Mouse (Mus musculus): ENCODE data around the gene Vrk3. TPM values are rescaled to one million over a fixed set of nuclear protein-coding genes. Genes with fewer than 3 reads are reported as not detected.
"Not testable (repeated sequence)": the region's sequence is repeated elsewhere in the genome, so short reads cannot be mapped to it uniquely, and the experiment has no call there.

Vrk3 gene
- polyA plus RNA-seq, 1 experiment from 2014 or later, result 36.7 TPM

- Histone ChIP-seq H3K4me3 (no peak overlapping the region), H3K27me3 (no peaks in the 10 kb centered on the region), H3K9me3 (peaks cover 8% of the 10 kb centered on the region; the same call in 1 of the 2 replicates), H3K4me1 (no peaks in the 10 kb centered on the region), H3K9ac (no peak overlapping the region), H3K4me2 (replicated peaks) (no peak overlapping the region), H3K36me3 (no peaks in the 10 kb centered on the region), H3K27ac (no peak overlapping the region)
- WGBS, result 76% methylated on average over 6 of the region's 6 CpGs
- no peak for ATAC-seq (ENCODE audit: insufficient number of reproducible peaks, insufficient read depth, low FRiP score, low TSS enrichment)
Measured at GRCm38 (mm10) chr7:44726343-44726742, 21.9 kb upstream of the Vrk3 start.

- 67% methylated on average over 5 of the region's 5 CpGs for WGBS
- Histone ChIP-seq H3K9me3 (peaks cover 8% of the 10 kb centered on the region; the same call in 1 of the 2 replicates), H3K9ac (no peak overlapping the region), H3K4me3 (no peak overlapping the region), H3K4me1 (no peaks in the 10 kb centered on the region), H3K27me3 (no peaks in the 10 kb centered on the region), H3K36me3 (0 out of 2 replicates have a peak, but pooled peaks cover 3% of the 10 kb centered on the region), H3K27ac (no peak overlapping the region), H3K4me2 (replicated peaks) (no peak overlapping the region)
- no peak for ATAC-seq (ENCODE audit: insufficient number of reproducible peaks, insufficient read depth, low FRiP score, low TSS enrichment)
Measured at GRCm38 (mm10) chr7:44727151-44727550, 21.1 kb upstream of the Vrk3 start.

DNA sequence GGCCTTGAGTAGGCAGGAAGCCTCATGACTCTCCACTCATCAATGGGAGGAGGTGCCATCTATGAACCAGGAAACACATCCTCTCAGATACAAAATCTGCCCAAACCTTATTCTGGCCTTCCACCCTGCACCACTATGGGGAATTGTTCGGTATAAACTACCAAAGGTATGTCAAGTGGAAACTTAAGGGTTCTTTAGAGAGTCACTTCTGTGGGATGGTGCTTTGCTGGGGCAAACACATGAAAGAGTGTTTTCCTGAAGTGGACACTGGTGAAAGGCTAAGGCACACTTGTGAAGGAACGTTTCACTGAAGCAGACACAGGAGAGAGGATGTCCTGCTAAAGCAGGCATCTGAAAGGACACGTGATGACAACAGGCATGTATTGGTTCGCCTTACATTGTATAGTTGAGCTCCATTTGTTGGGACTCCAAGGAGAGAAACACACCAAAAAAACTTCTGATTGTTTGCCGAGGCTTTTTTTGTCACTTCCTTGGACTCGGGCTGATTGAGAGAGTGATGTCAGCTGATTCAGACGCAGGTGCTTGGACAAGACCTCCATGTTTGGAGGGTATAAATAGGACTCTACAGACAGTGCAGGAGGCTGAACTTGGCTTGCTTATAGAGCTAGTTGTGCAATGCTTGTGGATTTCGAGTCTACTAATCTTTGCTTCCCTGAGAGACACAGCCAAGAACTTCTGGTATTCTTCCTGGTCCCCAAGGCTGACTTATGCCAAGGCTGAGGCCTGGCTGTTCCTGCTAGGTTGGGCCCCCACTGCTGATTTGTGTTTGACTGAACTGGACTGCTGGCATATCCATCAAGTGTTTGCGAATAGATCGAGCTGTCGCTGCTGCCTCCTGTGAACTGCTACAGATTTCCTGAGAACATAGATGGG lies 19.9 kb upstream of the Vrk3 start:
- 86% methylated on average over 11 of the region's 11 CpGs for WGBS

GRCm38 (mm10) chr7:44733723-44734122 lies 14.5 kb upstream of the Vrk3 start:
- Histone ChIP-seq H3K36me3 (0 out of 2 replicates have a peak, but pooled peaks cover 4% of the 10 kb centered on the region), H3K4me2 (replicated peaks) (no peak overlapping the region), H3K9me3 (0 out of 2 replicates have a peak, but pooled peaks cover 4% of the 10 kb centered on the region), H3K9ac (no peak overlapping the region), H3K4me3 (no peak overlapping the region), H3K27ac (no peak overlapping the region), H3K4me1 (no peaks in the 10 kb centered on the region), H3K27me3 (no peaks in the 10 kb centered on the region)
- 89% methylated on average over 9 of the region's 9 CpGs for WGBS
- ATAC-seq (ENCODE audit: insufficient number of reproducible peaks, insufficient read depth, low FRiP score, low TSS enrichment), result no peak

More for the DNA sequence above, 19.9 kb upstream of the Vrk3 start:
- Histone ChIP-seq H3K4me1 (no peaks in the 10 kb centered on the region), H3K4me2 (replicated peaks) (no peak overlapping the region), H3K9me3 (peaks cover 8% of the 10 kb centered on the region; the same call in 1 of the 2 replicates), H3K4me3 (no peak overlapping the region), H3K9ac (no peak overlapping the region), H3K27ac (no peak overlapping the region), H3K36me3 (0 out of 2 replicates have a peak, but pooled peaks cover 4% of the 10 kb centered on the region), H3K27me3 (no peaks in the 10 kb centered on the region)
- ATAC-seq (ENCODE audit: insufficient number of reproducible peaks, insufficient read depth, low FRiP score, low TSS enrichment), result no peak

DNA sequence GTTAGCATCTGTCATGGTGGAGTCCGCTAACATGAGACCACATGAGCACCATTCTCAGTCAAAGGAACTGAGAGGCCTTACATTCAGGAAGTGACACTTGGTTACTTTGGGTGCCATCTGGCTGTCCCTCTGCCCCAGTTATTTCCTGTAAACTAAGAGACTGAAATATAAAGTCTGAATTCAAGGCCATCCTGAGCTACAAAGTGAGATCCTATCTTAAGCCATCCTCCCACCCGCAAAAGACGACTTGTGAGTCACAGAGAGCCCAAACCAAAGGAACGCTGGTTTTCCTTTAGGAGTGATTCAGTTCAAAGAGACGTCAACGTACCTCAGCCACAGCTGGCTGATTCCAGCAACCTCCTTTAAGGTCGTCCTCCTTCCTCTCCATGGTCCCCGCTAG lies 6.9 kb upstream of the Vrk3 start:
- ATAC-seq (ENCODE audit: insufficient number of reproducible peaks, insufficient read depth, low FRiP score, low TSS enrichment), result no peak
- WGBS, result 85% methylated on average over 8 of the region's 8 CpGs
- no peak overlapping the region for H3K27ac ChIP-seq

GRCm38 (mm10) chr7:44744270-44744669 lies 3.9 kb upstream of the Vrk3 start:
- no peak overlapping the region for H3K27ac ChIP-seq
- no peaks in the 10 kb centered on the region for H3K27me3 ChIP-seq
- H3K9ac ChIP-seq, result no peak overlapping the region
- H3K36me3 ChIP-seq, result no peaks in the 10 kb centered on the region
- peak overlapping the region; percentile 71 for H3K4me2 ChIP-seq (replicated peaks)
- H3K4me3 ChIP-seq, result peak overlapping the region; percentile 41
- WGBS, result 37% methylated on average over 9 of the region's 9 CpGs
- H3K4me1 ChIP-seq, result peaks cover 11% of the 10 kb centered on the region
- no peak for ATAC-seq (ENCODE audit: insufficient number of reproducible peaks, insufficient read depth, low FRiP score, low TSS enrichment)
- no peaks in the 10 kb centered on the region for H3K9me3 ChIP-seq

More for the DNA sequence above, 6.9 kb upstream of the Vrk3 start:
- no peak overlapping the region for H3K4me3 ChIP-seq
- no peaks in the 10 kb centered on the region for H3K36me3 ChIP-seq
- no peak overlapping the region for H3K4me2 ChIP-seq (replicated peaks)
- H3K4me1 ChIP-seq, result no peaks in the 10 kb centered on the region
- no peaks in the 10 kb centered on the region for H3K9me3 ChIP-seq
- no peaks in the 10 kb centered on the region for H3K27me3 ChIP-seq
- H3K9ac ChIP-seq, result no peak overlapping the region

DNA sequence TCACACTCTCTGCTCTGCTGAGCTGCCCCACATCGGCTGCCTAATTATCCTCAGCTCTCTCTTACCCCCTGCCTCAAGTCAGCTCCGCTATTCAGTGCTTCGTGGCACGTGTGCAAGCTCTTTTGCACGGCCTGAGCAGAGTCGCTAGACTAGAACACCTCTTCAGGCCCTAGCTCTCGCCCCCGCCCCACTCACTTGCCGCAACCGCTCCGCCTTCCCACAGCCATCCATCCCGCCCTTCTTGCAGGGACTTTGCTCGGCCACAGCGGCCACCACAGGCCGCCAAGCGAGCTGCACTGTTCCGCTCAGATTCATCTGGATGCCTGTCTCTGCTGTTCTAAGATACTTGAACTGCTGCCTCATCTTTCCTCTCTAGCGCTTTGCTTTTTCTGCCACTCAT lies 3.1 kb upstream of the Vrk3 start:
- peak; percentile 58 for ATAC-seq (ENCODE audit: insufficient number of reproducible peaks, insufficient read depth, low FRiP score, low TSS enrichment)
- H3K4me1 ChIP-seq, result peaks cover 19% of the 10 kb centered on the region
- H3K9me3 ChIP-seq, result no peaks in the 10 kb centered on the region
- H3K27me3 ChIP-seq, result no peaks in the 10 kb centered on the region
- no peaks in the 10 kb centered on the region for H3K36me3 ChIP-seq
- H3K9ac ChIP-seq, result peak overlapping the region; percentile 49
- H3K4me3 ChIP-seq, result peak overlapping the region; percentile 41
- peak overlapping the region; percentile 71 for H3K4me2 ChIP-seq (replicated peaks)
- H3K27ac ChIP-seq, result peak overlapping the region; percentile 25; the same call in 1 of the 2 replicates
- under 1% methylated on average over 18 of the region's 18 CpGs for WGBS

DNA sequence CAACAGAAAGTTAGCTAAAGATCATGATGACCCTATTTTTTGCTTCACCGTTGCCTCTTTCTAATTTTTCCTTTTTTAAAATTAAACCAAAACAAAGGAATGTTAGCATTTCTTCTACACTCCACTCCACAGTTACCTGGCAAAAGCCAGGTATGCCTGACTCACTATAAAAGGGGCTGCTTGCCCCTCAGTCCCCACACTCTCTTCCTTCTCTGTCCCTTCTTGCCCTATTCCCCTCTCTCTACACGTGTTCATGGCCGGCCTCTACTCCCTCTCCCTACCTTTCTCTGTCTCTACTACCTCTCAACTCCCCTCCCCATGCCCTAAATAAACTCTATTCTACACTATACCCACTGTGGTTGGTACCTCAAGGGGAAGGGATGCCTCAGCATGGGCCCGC lies 1.1 kb upstream of the Vrk3 start:
- no peak for ATAC-seq (ENCODE audit: insufficient number of reproducible peaks, insufficient read depth, low FRiP score, low TSS enrichment)
- Histone ChIP-seq H3K27ac (no peak overlapping the region), H3K4me2 (replicated peaks) (peak overlapping the region; percentile 70), H3K27me3 (no peaks in the 10 kb centered on the region), H3K4me1 (peaks cover 19% of the 10 kb centered on the region), H3K9ac (no peak overlapping the region), H3K9me3 (no peaks in the 10 kb centered on the region), H3K36me3 (peaks cover 2% of the 10 kb centered on the region; the same call in 1 of the 2 replicates), H3K4me3 (0 out of 2 replicates have a peak overlapping the region, but pooled peaks have one; percentile 5)
- WGBS, result 70% methylated on average over 4 of the region's 4 CpGs

DNA sequence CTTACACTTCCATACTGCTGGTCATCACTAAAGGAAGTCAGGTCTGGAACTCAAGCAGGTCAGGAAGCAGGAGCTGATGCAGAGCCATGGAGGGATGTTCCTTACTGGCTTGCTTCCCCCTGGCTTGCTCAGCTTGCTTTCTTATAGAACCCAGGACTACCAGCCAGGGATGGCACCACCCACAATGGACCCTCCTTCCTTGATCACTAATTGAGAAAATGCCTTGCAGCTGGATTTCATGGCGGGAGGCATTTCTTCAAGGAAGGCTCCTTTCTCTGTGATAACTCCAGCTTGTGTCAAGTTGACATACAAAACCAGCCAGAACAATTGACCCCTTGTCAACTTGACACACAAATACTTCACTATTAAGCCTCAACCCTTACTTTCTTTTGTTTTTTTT lies 2.7 kb downstream of the Vrk3 start, which contains the start of gene Zfp473:
Gene Zfp473, minus strand, starts transcription at position 101 of the 400 bp plus-strand sequence.
- H3K27me3 ChIP-seq; H3K9ac ChIP-seq; H3K27ac ChIP-seq; ATAC-seq (ENCODE audit: insufficient number of reproducible peaks, insufficient read depth, low FRiP score, low TSS enrichment); H3K4me3 ChIP-seq; H3K4me2 ChIP-seq (replicated peaks); H3K9me3 ChIP-seq: not testable (repeated sequence)
- 74% methylated on average over 1 of the region's 1 CpGs for WGBS
- Histone ChIP-seq H3K4me1 (peaks cover 19% of the 10 kb centered on the region), H3K36me3 (peaks cover 35% of the 10 kb centered on the region)

GRCm38 (mm10) chr7:44757164-44757563 lies 9.0 kb downstream of the Vrk3 start:
- no peak overlapping the region for H3K9ac ChIP-seq
- H3K9me3 ChIP-seq, result no peaks in the 10 kb centered on the region
- WGBS, result 79% methylated on average over 2 of the region's 2 CpGs
- H3K27ac ChIP-seq, result no peak overlapping the region
- H3K4me1 ChIP-seq, result no peaks in the 10 kb centered on the region
- no peak overlapping the region for H3K4me2 ChIP-seq (replicated peaks)
- no peak for ATAC-seq (ENCODE audit: insufficient number of reproducible peaks, insufficient read depth, low FRiP score, low TSS enrichment)
- no peaks in the 10 kb centered on the region for H3K27me3 ChIP-seq
- H3K4me3 ChIP-seq, result no peak overlapping the region
- peaks cover 83% of the 10 kb centered on the region for H3K36me3 ChIP-seq

DNA sequence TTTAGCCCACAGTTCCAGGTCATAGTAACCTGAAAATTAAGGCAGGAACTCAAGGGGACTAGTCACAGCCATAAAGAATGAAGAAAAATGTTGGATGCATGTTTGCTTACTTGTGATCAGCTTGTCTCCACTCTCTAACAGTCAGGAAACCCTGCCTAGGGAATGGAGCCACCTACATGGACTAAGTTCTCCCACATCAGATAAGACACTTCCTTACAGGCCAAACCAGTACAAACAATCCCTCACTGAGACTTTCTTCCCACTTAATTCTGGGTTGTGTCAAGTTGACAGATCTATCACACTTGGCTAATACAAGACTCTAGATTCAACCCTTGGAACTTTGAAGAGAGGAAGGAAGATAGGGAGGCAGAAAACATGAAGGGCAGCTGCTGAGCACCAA lies 12.2 kb downstream of the Vrk3 start:
- H3K4me1 ChIP-seq, result no peaks in the 10 kb centered on the region
- ATAC-seq (ENCODE audit: insufficient number of reproducible peaks, insufficient read depth, low FRiP score, low TSS enrichment), result no peak
- H3K9me3 ChIP-seq, result no peaks in the 10 kb centered on the region
- no peak overlapping the region for H3K27ac ChIP-seq
- H3K4me2 ChIP-seq (replicated peaks), result no peak overlapping the region
- H3K4me3 ChIP-seq, result no peak overlapping the region
- no peaks in the 10 kb centered on the region for H3K27me3 ChIP-seq
- H3K36me3 ChIP-seq, result peaks cover 84% of the 10 kb centered on the region
- H3K9ac ChIP-seq, result no peak overlapping the region

DNA sequence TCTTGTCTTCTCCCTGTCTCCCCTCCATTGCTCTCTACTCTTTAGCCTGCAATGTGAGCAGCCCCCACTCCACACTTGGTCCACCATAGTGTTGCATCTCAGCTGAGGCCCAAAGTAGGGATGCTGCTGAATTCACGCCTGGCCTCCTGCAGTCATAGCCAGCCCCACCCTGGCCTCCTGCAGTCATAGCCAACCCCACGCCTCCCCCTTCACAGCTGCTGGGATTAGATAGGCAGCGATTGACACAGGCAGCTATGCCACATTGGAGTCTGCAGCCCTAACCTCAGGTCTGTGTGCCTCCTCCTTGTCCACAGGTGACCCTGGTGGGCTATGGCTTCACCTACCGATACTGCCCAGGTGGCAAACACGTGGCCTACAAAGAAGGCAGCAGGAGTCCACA lies 19.9 kb downstream of the Vrk3 start:
- Histone ChIP-seq H3K27ac (no peak overlapping the region), H3K9ac (no peak overlapping the region), H3K9me3 (no peaks in the 10 kb centered on the region), H3K4me1 (no peaks in the 10 kb centered on the region), H3K27me3 (no peaks in the 10 kb centered on the region), H3K4me3 (no peak overlapping the region), H3K36me3 (peaks cover 73% of the 10 kb centered on the region), H3K4me2 (replicated peaks) (no peak overlapping the region)
- ATAC-seq (ENCODE audit: insufficient number of reproducible peaks, insufficient read depth, low FRiP score, low TSS enrichment), result no peak
- WGBS, result 87% methylated on average over 5 of the region's 5 CpGs
